Mouse (Mus musculus) testis, adult 10 weeks (tissue): ENCODE measurements around the gene Gys1. TPM values are rescaled to one million over a fixed set of nuclear protein-coding genes. Genes with fewer than 3 reads are reported as not detected.

ENCODE experiments used
- polyA plus RNA-seq: library from polyadenylated mRNA; stranded (reverse); fragments of 350-450 nt; fragmentation: Illumina TruSeq; extraction: RNeasy Lipid Tissue Mini Kit (QIAGEN cat#74804); gene quantifications from one replicate; pipeline ENCODE4 v1.2.3, GENCODE M21; 2014; ENCODE audit warnings: low read depth, low replicate concordance

Gys1 gene
- 0.24 TPM for polyA plus RNA-seq

GRCm38 (mm10) chr7:45434203-45435015, at the start of gene Gys1:
TSS of gene Gys1 (plus strand) at chr7:45434844.

GRCm38 (mm10) chr7:45395578-45396336, 38.9 kb upstream of the Gys1 start, which contains the start of gene Snrnp70:
TSS of gene Snrnp70 (minus strand) at chr7:45395742.

GRCm38 (mm10) chr7:45405091-45406075, 29.3 kb upstream of the Gys1 start, which contains the start of gene Kcna7:
TSS of gene Kcna7 (plus strand) at chr7:45405653.

GRCm38 (mm10) chr7:45413113-45413863, 21.4 kb upstream of the Gys1 start, which contains the start of gene Ntf5:
TSS of gene Ntf5 (plus strand) at chr7:45413695.

GRCm38 (mm10) chr7:45420615-45420919, 14.1 kb upstream of the Gys1 start, which contains the start of gene Lhb:
TSS of gene Lhb (plus strand) at chr7:45420820.

GRCm38 (mm10) chr7:45437521-45438276, 3.1 kb downstream of the Gys1 start, which contains the start of gene Ruvbl2:
TSS of gene Ruvbl2 (minus strand) at chr7:45438096.

GRCm38 (mm10) chr7:45459564-45460140, 25.0 kb downstream of the Gys1 start, which contains the start of gene Ftl1:
TSS of gene Ftl1 (minus strand) at chr7:45459884.

GRCm38 (mm10) chr7:45466283-45467089, 31.8 kb downstream of the Gys1 start, which contains the start of gene Bax:
TSS of gene Bax (minus strand) at chr7:45466898.

GRCm38 (mm10) chr7:45481374-45481927, 46.8 kb downstream of the Gys1 start, which contains the start of gene Tulp2:
TSS of gene Tulp2 (plus strand) at chr7:45481877.

GRCm38 (mm10) chr7:45486761-45487415, 52.2 kb downstream of the Gys1 start, which contains the start of gene Gm45808:
TSS of gene Gm45808 (minus strand) at chr7:45486811.

GRCm38 (mm10) chr7:45488293-45489204, 53.9 kb downstream of the Gys1 start, which contains the start of gene Dhdh:
TSS of gene Dhdh (minus strand) at chr7:45488805.

Other genes with a start within 250 kb of the Gys1 start
- gene Ccdc155, start 230.0 kb upstream of the Gys1 start, polyA plus RNA-seq = 0.49 TPM
- gene Dkkl1, start 222.7 kb upstream of the Gys1 start, polyA plus RNA-seq = 186 TPM
- 2.0 TPM for gene Tead2, start 219.1 kb upstream of the Gys1 start, polyA plus RNA-seq
- 0.70 TPM for gene Cd37, start 195.7 kb upstream of the Gys1 start, polyA plus RNA-seq
- 10.2 TPM for gene Slc6a16, start 193.8 kb upstream of the Gys1 start, polyA plus RNA-seq
- 50.8 TPM for gene Slc6a21, start 157.3 kb upstream of the Gys1 start, polyA plus RNA-seq
- gene Trpm4, start 101.1 kb upstream of the Gys1 start, polyA plus RNA-seq = 0.74 TPM
- gene Hrc, start 99.6 kb upstream of the Gys1 start, polyA plus RNA-seq = 0.08 TPM
- gene Ppfia3, start 67.8 kb upstream of the Gys1 start, polyA plus RNA-seq = not detected
- 0.39 TPM for gene Lin7b, start 64.3 kb upstream of the Gys1 start, polyA plus RNA-seq
- gene Snrnp70, start 39.1 kb upstream of the Gys1 start, polyA plus RNA-seq = 109 TPM
- not detected for gene Kcna7, start 29.2 kb upstream of the Gys1 start, polyA plus RNA-seq
- 0.43 TPM for gene Ntf5, start 21.1 kb upstream of the Gys1 start, polyA plus RNA-seq
- gene Lhb, start 14.0 kb upstream of the Gys1 start, polyA plus RNA-seq = 0.36 TPM
- gene Ruvbl2, start 3.3 kb downstream of the Gys1 start, polyA plus RNA-seq = 7.8 TPM
- gene Ftl1, start 25.0 kb downstream of the Gys1 start, polyA plus RNA-seq = 0.38 TPM
- gene Bax, start 32.1 kb downstream of the Gys1 start, polyA plus RNA-seq = 0.29 TPM
- 121 TPM for gene Tulp2, start 47.0 kb downstream of the Gys1 start, polyA plus RNA-seq
- not detected for gene Gm45808, start 52.0 kb downstream of the Gys1 start, polyA plus RNA-seq
- 6.7 TPM for gene Dhdh, start 54.0 kb downstream of the Gys1 start, polyA plus RNA-seq
- gene Nucb1, start 75.6 kb downstream of the Gys1 start, polyA plus RNA-seq = 18.8 TPM
- gene Ppp1r15a, start 91.4 kb downstream of the Gys1 start, polyA plus RNA-seq = 0.73 TPM
- gene Plekha4, start 91.5 kb downstream of the Gys1 start, polyA plus RNA-seq = 2.1 TPM
- not detected for gene Hsd17b14, start 120.0 kb downstream of the Gys1 start, polyA plus RNA-seq
- gene Bcat2, start 135.3 kb downstream of the Gys1 start, polyA plus RNA-seq = 4.4 TPM
- not detected for gene Fgf21, start 180.6 kb downstream of the Gys1 start, polyA plus RNA-seq
- gene Fut1, start 182.4 kb downstream of the Gys1 start, polyA plus RNA-seq = not detected
- 55.9 TPM for gene Izumo1, start 187.0 kb downstream of the Gys1 start, polyA plus RNA-seq
- gene Rasip1, start 192.6 kb downstream of the Gys1 start, polyA plus RNA-seq = not detected
- gene Mamstr, start 205.1 kb downstream of the Gys1 start, polyA plus RNA-seq = 0.11 TPM
- 0.17 TPM for gene Fut2, start 231.6 kb downstream of the Gys1 start, polyA plus RNA-seq
- gene Ntn5, start 249.2 kb downstream of the Gys1 start, polyA plus RNA-seq = not detected